Mouse (Mus musculus) adipose tissue, adult 10 weeks (tissue): ENCODE results near the gene Ltn1. TPM values are rescaled to one million over a fixed set of nuclear protein-coding genes. Genes with fewer than 3 reads are reported as not detected.

Experiments used
- polyA plus RNA-seq: library from polyadenylated mRNA; stranded (reverse); fragments of 350-450 nt; fragmentation: Illumina TruSeq; extraction: RNeasy Lipid Tissue Mini Kit (QIAGEN cat#74804); gene quantifications from one replicate; pipeline ENCODE4 v1.2.3, GENCODE M21; 2014; ENCODE audit warnings: low read depth, low replicate concordance

Gene Ltn1
- polyA plus RNA-seq, result 10.9 TPM

DNA sequence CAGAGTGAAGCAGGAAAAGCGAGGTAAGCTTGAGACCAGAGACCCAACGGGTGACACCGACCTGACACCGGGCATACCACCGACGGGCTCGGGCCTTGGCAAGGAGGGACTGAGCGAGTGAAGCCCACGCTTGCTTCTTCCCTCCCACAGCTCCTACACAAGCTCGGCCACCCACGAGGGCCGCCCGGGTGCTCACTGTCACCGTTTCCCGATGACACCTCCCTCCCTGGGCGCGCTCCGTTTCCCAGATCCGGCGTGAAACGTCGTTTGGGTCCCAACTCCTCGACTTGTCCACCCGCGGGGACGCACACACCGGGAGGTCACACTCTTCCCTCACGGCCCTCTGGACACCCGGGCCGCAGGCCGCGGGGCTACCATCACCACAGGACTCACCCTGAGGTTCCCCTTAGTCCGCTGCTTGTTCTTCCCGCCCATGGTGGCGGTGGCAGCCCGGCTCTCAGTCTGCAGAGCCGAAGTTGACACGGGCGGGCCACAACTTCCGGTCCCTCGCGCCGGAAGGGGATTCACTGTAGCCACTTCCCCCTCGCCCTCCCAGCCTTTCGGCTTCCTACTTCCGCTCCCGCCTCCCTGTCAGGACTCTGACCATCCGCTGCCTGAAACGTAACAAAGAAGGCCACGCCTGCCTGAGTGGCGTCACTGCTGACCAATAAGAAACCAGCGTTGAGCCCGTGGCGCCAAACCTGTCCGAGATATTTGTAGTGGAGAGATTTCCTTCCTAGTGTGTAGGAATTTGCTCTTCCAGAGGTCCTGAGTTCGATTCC lies at the start of gene Ltn1:
TSS of gene Ltn1 (minus strand) at position 580 of the 782 bp plus-strand sequence.

DNA sequence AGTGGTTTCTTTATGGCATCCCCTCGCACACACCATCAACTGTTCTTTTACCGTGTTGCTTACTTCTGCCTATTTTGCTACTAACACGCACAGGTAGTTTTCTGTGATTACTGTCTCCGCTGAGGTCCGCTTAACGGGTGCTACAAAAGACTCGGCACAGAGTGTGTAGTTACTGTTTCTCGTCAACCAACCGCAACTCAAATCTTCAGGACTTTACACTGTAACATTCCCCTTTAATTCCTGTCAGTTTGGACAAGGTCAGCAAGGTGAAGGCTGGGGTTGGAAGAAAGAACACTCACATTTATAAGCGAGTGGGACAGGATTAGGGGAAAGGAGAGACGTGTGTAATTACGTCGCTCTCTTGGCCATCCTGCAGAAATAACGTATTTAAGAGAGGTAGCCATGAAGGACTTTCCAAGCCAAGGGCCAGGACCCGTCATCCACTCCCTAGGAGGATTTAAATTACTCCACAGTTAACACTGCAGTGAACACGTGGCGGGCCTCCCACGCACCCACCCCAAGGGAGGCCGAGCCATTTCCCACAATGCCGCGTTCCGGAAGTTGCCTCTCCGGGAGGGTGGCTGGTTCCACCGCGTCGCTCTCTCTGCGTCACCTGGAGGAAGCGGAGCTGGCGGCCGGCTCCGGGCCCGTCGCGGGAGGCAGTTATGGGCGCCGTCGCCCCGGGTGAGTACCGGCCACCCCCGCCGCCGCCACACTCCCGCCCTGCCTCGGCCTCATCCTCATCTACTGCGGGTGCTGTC lies 22.2 kb upstream of the Ltn1 start, which contains the start of gene Usp16:
TSS of gene Usp16 (plus strand) at position 285 of the 761 bp plus-strand sequence.

DNA sequence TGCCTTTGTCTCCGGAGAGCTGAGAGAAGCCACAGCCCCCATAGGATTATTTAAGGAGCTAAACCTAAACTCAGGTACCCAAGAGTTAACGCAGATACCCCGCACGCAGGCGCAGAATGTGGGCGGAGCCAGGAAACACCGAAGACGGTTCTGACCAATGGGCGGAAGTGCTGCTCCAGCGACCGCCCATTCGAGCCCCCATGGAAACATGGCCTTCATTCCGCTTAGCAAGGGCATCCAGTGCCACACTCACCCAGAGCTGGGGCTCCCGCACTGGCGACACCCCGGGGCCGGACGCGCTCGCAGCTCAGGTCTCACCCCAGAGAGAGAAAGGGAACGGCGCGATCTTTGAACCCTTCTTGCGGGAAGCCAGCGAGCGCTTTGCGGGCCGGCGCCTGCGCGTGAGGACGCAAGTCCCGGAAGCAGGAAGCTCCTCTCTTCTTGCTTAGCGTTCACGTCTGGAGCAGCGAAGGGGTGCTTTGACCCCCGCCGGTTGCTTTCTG lies 7.8 kb upstream of the Ltn1 start, which contains the start of gene Rwdd2b:
TSS of gene Rwdd2b (minus strand) at position 390 of the 503 bp plus-strand sequence.

DNA sequence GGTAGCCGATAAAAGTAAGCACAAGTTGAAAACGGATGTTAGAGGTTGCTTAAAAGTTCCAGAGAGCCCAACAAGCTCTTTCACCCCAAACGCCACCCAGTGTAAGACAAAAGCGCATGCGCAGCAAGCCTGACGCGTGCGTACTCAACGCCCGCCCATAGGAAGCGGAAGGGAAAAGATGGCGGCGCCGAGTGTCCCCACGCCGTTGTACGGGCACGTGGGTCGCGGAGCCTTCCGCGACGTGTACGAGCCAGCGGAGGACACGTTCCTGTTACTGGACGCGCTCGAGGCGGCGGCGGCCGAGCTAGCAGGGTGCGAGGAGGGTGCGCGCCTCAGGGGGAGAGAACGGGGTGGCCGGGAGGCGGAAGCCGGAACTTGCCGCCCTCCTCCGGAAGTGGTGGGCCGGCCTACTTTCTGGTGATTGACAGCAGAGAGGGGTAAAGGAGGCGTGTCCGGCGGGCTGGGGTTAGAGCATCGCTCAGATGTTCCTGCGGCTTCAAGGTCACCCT lies 78.3 kb downstream of the Ltn1 start, which contains the start of gene N6amt1:
TSS of gene N6amt1 (plus strand) at position 111 of the 509 bp plus-strand sequence.

Other genes starting within 250 kb of the Ltn1 start
- 28.6 TPM for gene N6amt1, start 78.4 kb downstream of the Ltn1 start, polyA plus RNA-seq
- gene Rwdd2b, start 8.0 kb upstream of the Ltn1 start, polyA plus RNA-seq, result 4.7 TPM
- gene Usp16, start 22.1 kb upstream of the Ltn1 start, polyA plus RNA-seq, result 41.0 TPM
- 109 TPM for gene Cct8, start 63.3 kb upstream of the Ltn1 start, polyA plus RNA-seq
- 9.0 TPM for gene Map3k7cl, start 120.7 kb upstream of the Ltn1 start, polyA plus RNA-seq